Mouse (Mus musculus): Measurements from ENCODE around the gene Igfbp2. TPM values are rescaled to one million over a fixed set of nuclear protein-coding genes. Genes with fewer than 3 reads are reported as not detected.
A peak's percentile ranks its signal among the peaks of the same experiment; 100 is the strongest.

Igfbp2 gene
- 51.4 and 58.5 TPM in 2 replicates for polyA plus RNA-seq (2015; fragmentation: Nextera tagmentation; extraction: Ambion mirVana)

DNA sequence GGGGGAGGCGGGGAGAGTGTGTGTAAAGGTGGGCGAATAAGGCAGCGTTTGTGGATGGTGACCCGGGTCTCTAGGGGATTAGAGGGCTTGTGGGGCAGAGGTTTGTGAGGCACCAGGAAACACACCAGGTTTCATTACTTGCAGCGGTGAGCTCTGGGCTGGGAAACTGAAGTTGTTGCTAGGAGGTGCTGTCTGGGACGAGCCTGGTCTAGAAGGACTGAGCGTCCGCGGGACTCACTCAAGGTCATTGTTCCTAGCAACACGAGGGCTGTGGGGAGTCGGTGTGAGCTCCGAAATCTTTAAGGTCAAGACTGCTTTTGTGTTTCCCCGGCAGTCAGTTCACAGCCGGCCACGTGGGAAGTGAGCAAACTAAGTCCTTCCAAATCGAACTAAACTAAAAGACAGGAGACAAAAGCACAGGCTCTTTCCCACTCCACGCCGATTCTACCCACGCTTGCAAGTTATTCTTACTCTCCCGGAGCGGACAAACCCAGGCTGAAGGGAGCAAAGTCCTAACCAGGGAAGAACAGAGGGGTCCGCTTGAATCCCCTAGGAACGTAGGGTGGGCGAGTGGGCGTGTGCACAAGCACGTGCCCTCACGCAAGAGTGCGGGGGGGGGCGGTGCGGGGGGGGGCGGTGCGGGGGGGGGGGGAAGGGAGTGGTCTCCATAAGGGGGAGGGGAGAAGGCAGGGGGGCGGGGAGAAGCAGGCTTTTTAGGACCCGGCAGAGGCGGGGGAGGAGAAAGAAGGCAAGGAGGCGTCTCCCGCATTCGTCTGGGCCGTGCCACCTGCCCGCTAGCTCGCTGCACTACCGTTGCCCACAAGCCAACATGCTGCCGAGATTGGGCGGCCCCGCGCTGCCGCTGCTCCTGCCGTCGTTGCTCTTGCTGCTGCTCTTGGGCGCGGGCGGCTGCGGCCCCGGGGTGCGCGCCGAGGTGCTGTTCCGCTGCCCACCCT lies at the start of gene Igfbp2:
TSS of gene Igfbp2 (plus strand) at position 753 of the 956 bp plus-strand sequence.
- H3K27ac ChIP-seq (ENCODE audit: low read length) = no peak within 1 kb of the TSS
- H3K4me3 ChIP-seq (ENCODE audit: low read depth, low read length) = peak within 1 kb of the TSS; percentile 48
- TF ChIP-seq EP300 (IDR thresholded peaks at IDR 0.05) = no peak
- no peak for TF ChIP-seq CTCF (IDR thresholded peaks at IDR 0.05)
- DNase-seq (ENCODE audit: low spot score) = peak; percentile 46
- peak; percentile 53 for ATAC-seq
- peak within 1 kb of the TSS; percentile 97 for H3K4me2 ChIP-seq (replicated peaks; ENCODE audit: low read depth, low read length)
- no peak within 1 kb of the TSS for H3K9ac ChIP-seq (replicated peaks; ENCODE audit: low read depth)
- H3K9me3 ChIP-seq (ENCODE audit: low read length) = no peaks in the 10 kb centered on the region
- H3K36me3 ChIP-seq (ENCODE audit: insufficient read depth, low read length) = no peaks in the 10 kb centered on the region
- H3K27me3 ChIP-seq (replicated peaks; ENCODE audit: insufficient read depth, low read length) = peaks cover 5% of the 10 kb centered on the region; the same call in 1 of the 2 replicates
- H3K4me1 ChIP-seq (ENCODE audit: insufficient read depth, low read depth, low read length) = peaks cover 8% of the 10 kb centered on the region
- WGBS = 6% methylated on average over 34 of the region's 58 CpGs

DNA sequence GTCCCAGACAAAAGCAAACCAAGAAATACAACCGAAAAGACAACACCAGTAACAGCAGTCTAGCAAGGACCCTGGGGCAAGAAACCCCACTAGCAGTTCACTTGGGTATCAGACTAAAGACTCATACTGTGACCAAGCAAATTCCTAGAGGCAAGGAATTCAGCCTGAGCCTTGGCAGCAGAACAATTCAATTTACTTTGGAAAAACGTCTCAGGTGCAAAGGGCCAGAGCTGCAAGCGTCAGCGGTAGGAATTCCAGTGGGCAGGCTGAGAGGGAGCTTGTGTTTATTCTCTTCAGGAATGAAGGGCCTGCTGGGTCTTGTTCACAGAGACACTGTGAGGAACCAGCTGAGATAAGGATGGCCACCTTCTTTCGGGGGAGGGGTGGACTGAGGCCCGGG lies 45.5 kb upstream of the Igfbp2 start:
- Histone ChIP-seq H3K27ac (ENCODE audit: low read length) (no peak overlapping the region), H3K4me1 (ENCODE audit: insufficient read depth, low read depth, low read length) (peaks cover 4% of the 10 kb centered on the region; the same call in 1 of the 2 replicates), H3K4me3 (ENCODE audit: low read depth, low read length) (no peak overlapping the region), H3K9ac (replicated peaks; ENCODE audit: low read depth) (no peak overlapping the region), H3K36me3 (ENCODE audit: insufficient read depth, low read length) (no peaks in the 10 kb centered on the region), H3K9me3 (ENCODE audit: low read length) (no peaks in the 10 kb centered on the region), H3K4me2 (replicated peaks; ENCODE audit: low read depth, low read length) (no peak overlapping the region), H3K27me3 (replicated peaks; ENCODE audit: insufficient read depth, low read length) (no peaks in the 10 kb centered on the region)
- TF ChIP-seq EP300 (IDR thresholded peaks at IDR 0.05) (peak; percentile 81), CTCF (IDR thresholded peaks at IDR 0.05) (no peak)
- DNase-seq (ENCODE audit: low spot score) (peak; percentile 16), ATAC-seq (peak; percentile 50)
- WGBS = 21% methylated on average over 6 of the region's 6 CpGs

DNA sequence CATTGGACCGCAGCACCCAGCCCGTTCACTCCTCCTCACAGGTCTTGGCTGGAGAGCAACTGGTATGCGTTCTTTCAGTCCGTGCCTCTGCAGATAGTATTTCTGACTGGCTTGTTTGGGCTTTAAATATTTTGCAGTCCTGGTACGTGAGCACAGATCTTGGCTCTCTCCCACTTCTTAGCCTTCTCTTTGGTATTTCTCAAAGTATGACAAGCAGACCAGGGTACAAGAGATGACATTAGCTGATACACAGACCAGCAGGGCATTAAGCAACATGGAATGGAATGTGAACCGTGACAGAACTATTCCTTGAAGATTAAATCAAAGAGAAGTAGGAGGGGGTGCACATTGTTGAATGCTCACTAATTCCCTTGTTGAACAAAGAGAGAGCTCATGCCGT lies 43.6 kb upstream of the Igfbp2 start:
- DNase-seq (ENCODE audit: low spot score) (peak; percentile 57), ATAC-seq (peak; percentile 86)
- 34% methylated on average over 7 of the region's 7 CpGs for WGBS
- H3K4me1 ChIP-seq (ENCODE audit: insufficient read depth, low read depth, low read length) = peaks cover 4% of the 10 kb centered on the region; the same call in 1 of the 2 replicates
- no peak overlapping the region for H3K4me2 ChIP-seq (replicated peaks; ENCODE audit: low read depth, low read length)
- no peak overlapping the region for H3K9ac ChIP-seq (replicated peaks; ENCODE audit: low read depth)
- TF ChIP-seq CTCF (IDR thresholded peaks at IDR 0.05) = no peak
- peak; percentile 85 for TF ChIP-seq EP300 (IDR thresholded peaks at IDR 0.05)
- no peaks in the 10 kb centered on the region for H3K9me3 ChIP-seq (ENCODE audit: low read length)
- H3K36me3 ChIP-seq (ENCODE audit: insufficient read depth, low read length) = no peaks in the 10 kb centered on the region
- no peaks in the 10 kb centered on the region for H3K27me3 ChIP-seq (replicated peaks; ENCODE audit: insufficient read depth, low read length)
- H3K27ac ChIP-seq (ENCODE audit: low read length) = no peak overlapping the region
- H3K4me3 ChIP-seq (ENCODE audit: low read depth, low read length) = no peak overlapping the region

DNA sequence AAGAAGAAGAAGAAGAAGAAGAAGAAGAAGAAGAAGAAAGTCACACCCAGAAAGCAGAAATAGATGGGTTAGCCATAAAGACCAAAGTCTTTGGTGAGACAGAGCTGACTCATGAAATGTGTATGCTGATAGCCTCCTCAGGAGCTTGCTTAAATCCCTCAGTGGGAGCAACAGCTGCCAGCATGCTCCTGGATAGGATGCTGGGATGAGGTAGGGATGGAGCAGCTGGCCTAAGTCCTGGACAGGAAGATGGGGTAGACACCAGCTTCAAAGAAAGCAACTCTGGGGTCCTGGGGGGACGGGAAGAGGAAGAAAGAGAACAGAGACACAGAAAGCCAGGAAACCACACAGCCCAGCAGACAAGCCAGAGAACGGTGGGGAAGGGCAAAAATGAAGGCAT lies 41.0 kb upstream of the Igfbp2 start:
- no peak for ATAC-seq
- H3K4me1 ChIP-seq (ENCODE audit: insufficient read depth, low read depth, low read length) = peaks cover 4% of the 10 kb centered on the region; the same call in 1 of the 2 replicates

DNA sequence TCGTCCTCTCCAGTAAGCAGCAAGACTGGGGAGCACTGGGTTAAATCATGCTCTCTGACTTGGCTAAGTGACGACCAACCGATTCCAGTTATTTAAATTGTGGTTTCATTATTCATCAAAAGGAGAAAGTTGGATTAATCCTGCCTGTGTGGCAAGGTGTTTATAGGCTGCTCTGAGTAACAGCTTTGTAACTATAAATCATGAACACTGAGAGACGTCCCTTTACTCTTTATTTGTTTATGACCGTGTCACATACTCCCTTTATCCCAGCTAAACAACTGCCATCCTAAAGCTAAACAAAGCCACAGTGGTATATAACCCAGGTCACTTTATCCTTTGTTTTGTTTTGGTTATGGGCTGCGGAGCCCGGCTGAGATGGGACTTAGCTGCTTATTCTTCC lies 40.3 kb upstream of the Igfbp2 start:
- no peaks in the 10 kb centered on the region for H3K36me3 ChIP-seq (ENCODE audit: insufficient read depth, low read length)

More for the DNA sequence above, 41.0 kb upstream of the Igfbp2 start:
- no peaks in the 10 kb centered on the region for H3K36me3 ChIP-seq (ENCODE audit: insufficient read depth, low read length)
- 54% methylated on average over 2 of the region's 2 CpGs for WGBS
- no peak overlapping the region for H3K4me2 ChIP-seq (replicated peaks; ENCODE audit: low read depth, low read length)
- TF ChIP-seq EP300 (IDR thresholded peaks at IDR 0.05) (no peak), CTCF (IDR thresholded peaks at IDR 0.05) (no peak)
- H3K4me3 ChIP-seq (ENCODE audit: low read depth, low read length) = no peak overlapping the region
- no peaks in the 10 kb centered on the region for H3K27me3 ChIP-seq (replicated peaks; ENCODE audit: insufficient read depth, low read length)
- no peaks in the 10 kb centered on the region for H3K9me3 ChIP-seq (ENCODE audit: low read length)
- no peak overlapping the region for H3K9ac ChIP-seq (replicated peaks; ENCODE audit: low read depth)
- H3K27ac ChIP-seq (ENCODE audit: low read length) = no peak overlapping the region
- DNase-seq (ENCODE audit: low spot score) = no peak

DNA sequence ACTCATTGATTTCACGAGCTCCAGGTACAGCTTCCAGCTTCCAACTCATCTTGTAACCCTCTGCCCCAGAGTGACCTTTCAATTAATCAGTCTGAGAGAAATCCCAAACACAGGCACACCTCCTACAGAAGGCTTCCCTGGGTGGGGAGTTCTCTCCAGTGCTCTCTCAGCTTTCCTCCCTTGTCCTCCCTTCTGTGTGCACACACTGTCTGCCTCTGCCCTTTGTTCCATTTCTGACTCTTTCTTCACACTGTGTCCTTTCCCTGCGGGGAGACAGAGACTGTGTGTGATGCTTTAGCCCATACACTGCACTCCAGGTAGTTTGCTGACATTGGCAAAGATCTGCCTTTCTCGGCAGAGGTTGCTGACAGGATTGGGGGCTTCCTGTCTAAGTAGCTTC lies 33.6 kb upstream of the Igfbp2 start:
- WGBS = 37% methylated on average over 3 of the region's 3 CpGs
- no peaks in the 10 kb centered on the region for H3K36me3 ChIP-seq (ENCODE audit: insufficient read depth, low read length)
- ATAC-seq (no peak), DNase-seq (ENCODE audit: low spot score) (no peak)
- TF ChIP-seq EP300 (IDR thresholded peaks at IDR 0.05) (no peak), CTCF (IDR thresholded peaks at IDR 0.05) (no peak)
- no peaks in the 10 kb centered on the region for H3K4me1 ChIP-seq (ENCODE audit: insufficient read depth, low read depth, low read length)
- H3K4me2 ChIP-seq (replicated peaks; ENCODE audit: low read depth, low read length) = no peak overlapping the region
- no peak overlapping the region for H3K4me3 ChIP-seq (ENCODE audit: low read depth, low read length)
- H3K9me3 ChIP-seq (ENCODE audit: low read length) = no peaks in the 10 kb centered on the region
- no peak overlapping the region for H3K27ac ChIP-seq (ENCODE audit: low read length)
- H3K27me3 ChIP-seq (replicated peaks; ENCODE audit: insufficient read depth, low read length) = no peaks in the 10 kb centered on the region
- H3K9ac ChIP-seq (replicated peaks; ENCODE audit: low read depth) = no peak overlapping the region

More for the DNA sequence above, 40.3 kb upstream of the Igfbp2 start:
- 26% methylated on average over 7 of the region's 7 CpGs for WGBS
- no peaks in the 10 kb centered on the region for H3K9me3 ChIP-seq (ENCODE audit: low read length)
- no peak overlapping the region for H3K27ac ChIP-seq (ENCODE audit: low read length)
- no peaks in the 10 kb centered on the region for H3K27me3 ChIP-seq (replicated peaks; ENCODE audit: insufficient read depth, low read length)
- no peak overlapping the region for H3K4me2 ChIP-seq (replicated peaks; ENCODE audit: low read depth, low read length)
- TF ChIP-seq CTCF (IDR thresholded peaks at IDR 0.05) = no peak
- no peak for TF ChIP-seq EP300 (IDR thresholded peaks at IDR 0.05)
- DNase-seq (ENCODE audit: low spot score) (no peak), ATAC-seq (no peak)
- no peak overlapping the region for H3K4me3 ChIP-seq (ENCODE audit: low read depth, low read length)
- peaks cover 4% of the 10 kb centered on the region; the same call in 1 of the 2 replicates for H3K4me1 ChIP-seq (ENCODE audit: insufficient read depth, low read depth, low read length)
- H3K9ac ChIP-seq (replicated peaks; ENCODE audit: low read depth) = no peak overlapping the region

Measured in lung, postnatal 0 days (tissue).